14 mouse cellular contexts compared by ENCODE assay signal in the genomic region with DNA sequence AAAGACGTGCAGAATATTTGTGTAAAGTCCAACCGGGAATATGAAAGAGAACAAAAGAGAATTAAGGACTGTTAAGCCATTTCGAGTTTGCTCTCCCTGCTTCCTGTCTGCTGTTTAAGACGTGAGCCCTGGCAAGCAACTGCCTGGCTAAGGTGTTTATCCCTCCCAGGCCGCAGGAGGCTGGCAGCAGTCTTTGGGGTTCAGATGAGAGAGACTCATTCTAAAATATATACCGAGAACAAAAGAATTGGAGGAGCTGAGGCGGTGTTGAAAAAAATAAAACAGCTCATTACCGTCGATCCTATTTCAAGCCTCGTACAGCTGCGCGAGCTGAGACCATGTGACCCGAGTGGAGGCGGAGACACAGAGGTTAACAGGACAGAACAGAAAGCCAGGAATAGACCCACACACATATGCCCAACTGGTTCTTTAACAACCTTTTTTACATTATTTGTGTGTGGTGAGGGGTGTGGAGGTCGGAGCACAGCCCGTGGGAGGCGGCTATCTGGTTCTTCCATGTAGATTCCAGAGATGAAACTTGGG. TPM values are rescaled to one million over a fixed set of nuclear protein-coding genes. Genes with fewer than 3 reads are reported as not detected.
DNase-seq lines count a peak whose midpoint lies in the region; ATAC-seq and TF ChIP-seq lines count a peak whose summit lies in the region.
"Had no signal": no experiment of that assay in that cellular context is flagged by ENCODE, and none has a peak within 500 bp of the region (broad histone marks: within the 10 kb centered on the region; RNA-seq: fewer than 3 reads in every experiment).

No protein-coding gene starts in this region.

- H3K4me1 ChIP-seq in lung, embryonic 14.5 days (ENCODE audit: insufficient read depth), result no peaks in the 10 kb centered on the region
- H3K4me1 ChIP-seq in limb, embryonic 15.5 days, result peaks cover 6% of the 10 kb centered on the region; the same call in 1 of the 2 replicates
- H3K4me1 ChIP-seq: forebrain, embryonic 10.5 days had no signal

- H3K27me3 ChIP-seq in lung, embryonic 14.5 days (ENCODE audit: insufficient read depth, low read length), result no peaks in the 10 kb centered on the region
- H3K27me3 ChIP-seq in limb, embryonic 15.5 days, result no peaks in the 10 kb centered on the region

- no peaks in the 10 kb centered on the region for H3K36me3 ChIP-seq in lung, embryonic 14.5 days (ENCODE audit: insufficient read depth)
- no peaks in the 10 kb centered on the region for H3K36me3 ChIP-seq in limb, embryonic 15.5 days
- H3K36me3 ChIP-seq: forebrain, embryonic 10.5 days had no signal

- DNase-seq in gastrocnemius, adult 2 months, result no peak
- no peak for DNase-seq in gastrocnemius, adult 18-20 months (ENCODE audit: low spot score)
- peak; percentile 41 for DNase-seq in lung, embryonic 14.5 days
- DNase-seq in lung, postnatal 36 days, result no peak
- peak; percentile 73 for DNase-seq in brain, adult 2 months (ENCODE audit: low read depth, low spot score)
- no peak for DNase-seq in frontal cortex, postnatal 25 days (ENCODE audit: low spot score in 2 of 2)
- DNase-seq in frontal cortex, postnatal 36 days (ENCODE audit: low spot score in 2 of 2), result no peak
- DNase-seq: cerebellum, adult 2 months; gastrocnemius, postnatal 14 days; lung, adult 2 months had no signal

- intact Hi-C loops in gastrocnemius, adult 2 months (cut with DNase I), result no loop called here

- H3K4me2 ChIP-seq in lung, embryonic 14.5 days, result peak overlapping the region; percentile 33; the same call in 1 of the 2 replicates
- peak overlapping the region; percentile 30; the same call in 1 of the 2 replicates for H3K4me2 ChIP-seq in limb, embryonic 15.5 days

- H3K9me3 ChIP-seq in lung, embryonic 14.5 days (ENCODE audit: low read depth, low read length), result no peaks in the 10 kb centered on the region
- H3K9me3 ChIP-seq in limb, embryonic 15.5 days, result no peaks in the 10 kb centered on the region
- H3K9me3 ChIP-seq: forebrain, embryonic 10.5 days had no signal

- no peak overlapping the region for H3K9ac ChIP-seq in lung, embryonic 14.5 days
- no peak overlapping the region for H3K9ac ChIP-seq in limb, embryonic 15.5 days

- ATAC-seq in lung, embryonic 14.5 days (ENCODE audit: insufficient read depth), result no peak
- peak; percentile 80 for ATAC-seq in limb, embryonic 15.5 days (ENCODE audit: insufficient number of reproducible peaks, low FRiP score, low TSS enrichment, low read depth)
- ATAC-seq: intestine, postnatal 0 days had no signal

- TF ChIP-seq CTCF in gastrocnemius, adult 2 months (IDR thresholded peaks at IDR 0.05), result no peak
- TF ChIP-seq CTCF in lung, embryonic 14.5 days (IDR thresholded peaks at IDR 0.05; ENCODE audit: low read depth), result no peak

- H3K27ac ChIP-seq in gastrocnemius, adult 2 months, result no peak overlapping the region
- H3K27ac ChIP-seq in lung, embryonic 14.5 days (ENCODE audit: low read depth), result no peak overlapping the region
- H3K27ac ChIP-seq in limb, embryonic 15.5 days, result peak overlapping the region; percentile 72
- H3K27ac ChIP-seq: forebrain, embryonic 10.5 days had no signal

- WGBS in lung, embryonic 14.5 days, result 46% methylated on average over 17 of the region's 17 CpGs
- WGBS in limb, embryonic 15.5 days, result 35% methylated on average over 17 of the region's 17 CpGs

- H3K4me3 ChIP-seq in gastrocnemius, adult 2 months, result peak overlapping the region; percentile 17; the same call in 1 of the 2 replicates
- no peak overlapping the region for H3K4me3 ChIP-seq in lung, embryonic 14.5 days (ENCODE audit: low read depth, low read length)
- H3K4me3 ChIP-seq in limb, embryonic 15.5 days, result 0 out of 2 replicates have a peak overlapping the region, but pooled peaks have one; percentile 7
- H3K4me3 ChIP-seq: forebrain, embryonic 10.5 days had no signal

RNA-seq across cellular contexts. Expression of a gene that starts 9.0 kb away (rescaled TPM):
- 1 to 10 TPM; 3.4 to 4.3 TPM for total RNA-seq in gastrocnemius, adult 2 months (2021)
- 1 to 10 TPM; 4.0 to 4.1 TPM for total RNA-seq in gastrocnemius, adult 18-20 months (2021)
- 8.6 and 8.7 TPM in 2 replicates for polyA plus RNA-seq in lung, embryonic 14.5 days (2014; fragmentation: Nextera tagmentation; extraction: Ambion mirVana)
- polyA plus RNA-seq in limb, embryonic 15.5 days (2015; fragmentation: Nextera tagmentation; extraction: Ambion mirVana), result 16.5 and 17.7 TPM in 2 replicates
- total RNA-seq: MEL had no signal

Comparison
In these comparisons a context has a peak if more than half of its experiments do, and no peak if none do; other contexts are left out.
1. DNase-seq: peak in lung, embryonic 14.5 days (single experiment) and brain, adult 2 months (single experiment); none in gastrocnemius, adult 2 months (single experiment), gastrocnemius, adult 18-20 months (single experiment), lung, postnatal 36 days (single experiment), frontal cortex, postnatal 25 days (0 of 2) and frontal cortex, postnatal 36 days (0 of 2).